Mouse (Mus musculus): ENCODE measurements around the gene Erc2. TPM values are rescaled to one million over a fixed set of nuclear protein-coding genes. Genes with fewer than 3 reads are reported as not detected.

The Erc2 gene
- polyA plus RNA-seq, 1 experiment from 2014 or later = 90.7 TPM

- WGBS = 89% methylated on average over 1 of the region's 1 CpGs
- H3K27ac ChIP-seq (replicated peaks; ENCODE audit: low read depth, low read length) = no peak overlapping the region
- no peak overlapping the region for H3K4me3 ChIP-seq (replicated peaks; ENCODE audit: low read depth, low read length)
- no peak overlapping the region for H3K4me2 ChIP-seq (ENCODE audit: low read length)
- no peaks in the 10 kb centered on the region for H3K4me1 ChIP-seq (ENCODE audit: control insufficient read depth, insufficient read depth, low read length)
- no peaks in the 10 kb centered on the region for H3K9me3 ChIP-seq (ENCODE audit: control insufficient read depth, low read length)
- no peaks in the 10 kb centered on the region for H3K27me3 ChIP-seq (ENCODE audit: control insufficient read depth, insufficient read depth, low read length)
- H3K9ac ChIP-seq (replicated peaks; ENCODE audit: low read length) = no peak overlapping the region
- ATAC-seq (ENCODE audit: low FRiP score, low TSS enrichment) (no peak), DNase-seq (no peak)
- no peaks in the 10 kb centered on the region for H3K36me3 ChIP-seq (ENCODE audit: control insufficient read depth, insufficient read depth, low read length)
Measured at GRCm38 (mm10) chr14:28521106-28521505, 898.9 kb downstream of the Erc2 start.

- no peak overlapping the region for H3K27ac ChIP-seq (replicated peaks; ENCODE audit: low read depth, low read length)
- no peaks in the 10 kb centered on the region for H3K4me1 ChIP-seq (ENCODE audit: control insufficient read depth, insufficient read depth, low read length)
- 82% methylated on average over 21 of the region's 21 CpGs for WGBS
- H3K36me3 ChIP-seq (ENCODE audit: control insufficient read depth, insufficient read depth, low read length) = no peaks in the 10 kb centered on the region
- H3K9ac ChIP-seq (replicated peaks; ENCODE audit: low read length) = no peak overlapping the region
- H3K4me3 ChIP-seq (replicated peaks; ENCODE audit: low read depth, low read length) = no peak overlapping the region
- H3K9me3 ChIP-seq (ENCODE audit: control insufficient read depth, low read length) = no peaks in the 10 kb centered on the region
- DNase-seq (no peak), ATAC-seq (ENCODE audit: low FRiP score, low TSS enrichment) (no peak)
- H3K4me2 ChIP-seq (ENCODE audit: low read length) = no peak overlapping the region
- no peaks in the 10 kb centered on the region for H3K27me3 ChIP-seq (ENCODE audit: control insufficient read depth, insufficient read depth, low read length)
Measured at GRCm38 (mm10) chr14:28522611-28523010, 900.4 kb downstream of the Erc2 start.

GRCm38 (mm10) chr14:28525566-28525965 is 903.3 kb downstream of the Erc2 start:
- Histone ChIP-seq H3K4me3 (replicated peaks; ENCODE audit: low read depth, low read length) (no peak overlapping the region), H3K36me3 (ENCODE audit: control insufficient read depth, insufficient read depth, low read length) (no peaks in the 10 kb centered on the region), H3K4me2 (ENCODE audit: low read length) (no peak overlapping the region), H3K27me3 (ENCODE audit: control insufficient read depth, insufficient read depth, low read length) (no peaks in the 10 kb centered on the region), H3K27ac (replicated peaks; ENCODE audit: low read depth, low read length) (no peak overlapping the region), H3K9me3 (ENCODE audit: control insufficient read depth, low read length) (no peaks in the 10 kb centered on the region), H3K9ac (replicated peaks; ENCODE audit: low read length) (no peak overlapping the region), H3K4me1 (ENCODE audit: control insufficient read depth, insufficient read depth, low read length) (no peaks in the 10 kb centered on the region)
- ATAC-seq (ENCODE audit: low FRiP score, low TSS enrichment) (no peak), DNase-seq (no peak)
- 64% methylated on average over 1 of the region's 1 CpGs for WGBS

Other genes with a start within 250 kb of the Erc2 start
- 19.1 TPM in 2 replicates for gene Fam208a, start 193.6 kb upstream of the Erc2 start, polyA plus RNA-seq (2014; fragmentation: Nextera tagmentation; extraction: Ambion mirVana)
- 9.5 and 9.9 TPM in 2 replicates for gene Ccdc66, start 114.0 kb upstream of the Erc2 start, polyA plus RNA-seq (2014; fragmentation: Nextera tagmentation; extraction: Ambion mirVana)

Data from midbrain, embryonic 14.5 days (tissue).